ENCODE assay signal across 8 mouse cellular contexts in the genomic region with DNA sequence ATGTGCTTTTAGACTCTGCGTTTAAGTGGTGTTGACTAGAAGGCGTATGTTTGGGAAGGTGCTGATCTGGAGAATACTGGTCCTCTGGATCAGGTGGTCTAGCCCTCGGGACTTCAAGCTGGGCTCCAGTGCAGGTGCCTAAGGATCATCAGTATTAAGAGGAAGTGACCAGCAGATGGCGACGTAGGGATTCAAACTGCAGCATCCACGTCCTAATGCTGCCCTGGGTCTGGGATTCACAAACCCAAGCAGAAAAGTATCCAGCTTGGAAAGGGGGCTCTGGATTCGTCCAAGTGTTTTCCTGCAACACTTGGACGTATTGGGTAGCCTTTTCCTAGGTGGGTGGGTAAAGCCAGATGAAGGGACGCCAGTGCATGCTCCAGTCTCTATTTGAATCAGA.
DNase-seq lines count a peak whose midpoint lies in the region; ATAC-seq and TF ChIP-seq lines count a peak whose summit lies in the region.

No protein-coding gene starts in this region.

- no peak for ATAC-seq in intestine, postnatal 0 days
- peak; percentile 80 for ATAC-seq in midbrain, embryonic 16.5 days

- H3K4me2 ChIP-seq in intestine, postnatal 0 days (replicated peaks; ENCODE audit: low read depth), result no peak overlapping the region
- no peak overlapping the region for H3K4me2 ChIP-seq in midbrain, embryonic 16.5 days (ENCODE audit: low read length)

- no peaks in the 10 kb centered on the region for H3K4me1 ChIP-seq in intestine, postnatal 0 days (replicated peaks; ENCODE audit: control insufficient read depth, insufficient read depth, low read length)
- H3K4me1 ChIP-seq in midbrain, embryonic 16.5 days (ENCODE audit: control insufficient read depth, insufficient read depth, low read length), result peaks cover 9% of the 10 kb centered on the region

- no peaks in the 10 kb centered on the region for H3K9me3 ChIP-seq in intestine, postnatal 0 days (ENCODE audit: control insufficient read depth)
- no peaks in the 10 kb centered on the region for H3K9me3 ChIP-seq in midbrain, embryonic 16.5 days (replicated peaks; ENCODE audit: control insufficient read depth, low read length, poor library complexity, severe bottlenecking)

- no peaks in the 10 kb centered on the region for H3K27me3 ChIP-seq in intestine, postnatal 0 days (replicated peaks; ENCODE audit: control insufficient read depth, insufficient read depth, low read length)
- H3K27me3 ChIP-seq in midbrain, embryonic 16.5 days (ENCODE audit: control insufficient read depth, insufficient read depth, low read depth, low read length), result no peaks in the 10 kb centered on the region

- intact Hi-C loops in left cerebral cortex, postnatal 25 days (cut with DNase I), result loop anchor here (5.0 kb wide), 1 partner anchor 1541 kb away; no protein-coding TSS in a partner anchor

- no peaks in the 10 kb centered on the region for H3K36me3 ChIP-seq in intestine, postnatal 0 days (ENCODE audit: control insufficient read depth, insufficient read depth)
- no peaks in the 10 kb centered on the region for H3K36me3 ChIP-seq in midbrain, embryonic 16.5 days (ENCODE audit: control insufficient read depth, insufficient read depth, low read length)

- TF ChIP-seq CTCF in intestine, postnatal 0 days (IDR thresholded peaks at IDR 0.05; ENCODE audit: low read depth), result peak; percentile 71

- 14% methylated on average over 9 of the region's 9 CpGs for WGBS in intestine, postnatal 0 days
- 14% methylated on average over 9 of the region's 9 CpGs for WGBS in midbrain, embryonic 16.5 days

- DNase-seq in ovary, postnatal 10 days (ENCODE audit: low spot score), result peak; percentile 11
- DNase-seq in ovary, adult 18-20 months (ENCODE audit: low spot score), result no peak
- peak; percentile 73 for DNase-seq in cerebellum, adult 9-11 months
- DNase-seq in frontal cortex, postnatal 25 days (ENCODE audit: low spot score in 2 of 2), result peak; percentile 46 to 47
- DNase-seq in left cerebral cortex, postnatal 25 days (ENCODE audit: low spot score in 2 of 2), result peak; percentile 69 to 80
- DNase-seq in testis, postnatal 14 days (ENCODE audit: low spot score), result peak; percentile 21

- H3K9ac ChIP-seq in intestine, postnatal 0 days (ENCODE audit: low read depth, low read length), result no peak overlapping the region
- no peak overlapping the region for H3K9ac ChIP-seq in midbrain, embryonic 16.5 days (ENCODE audit: low read depth, low read length)

- H3K4me3 ChIP-seq in intestine, postnatal 0 days (ENCODE audit: low read depth, low read length), result no peak overlapping the region
- no peak overlapping the region for H3K4me3 ChIP-seq in midbrain, embryonic 16.5 days (ENCODE audit: low read depth, low read length)

- no peak overlapping the region for H3K27ac ChIP-seq in intestine, postnatal 0 days (ENCODE audit: low read depth, low read length)
- H3K27ac ChIP-seq in midbrain, embryonic 16.5 days (ENCODE audit: low read length), result no peak overlapping the region
